Mouse (Mus musculus): ENCODE results near the gene Mpp3. TPM values are rescaled to one million over a fixed set of nuclear protein-coding genes. Genes with fewer than 3 reads are reported as not detected.

Mpp3 gene
- polyA plus RNA-seq, 1 experiment from 2014 or later = 5.7 TPM

DNA sequence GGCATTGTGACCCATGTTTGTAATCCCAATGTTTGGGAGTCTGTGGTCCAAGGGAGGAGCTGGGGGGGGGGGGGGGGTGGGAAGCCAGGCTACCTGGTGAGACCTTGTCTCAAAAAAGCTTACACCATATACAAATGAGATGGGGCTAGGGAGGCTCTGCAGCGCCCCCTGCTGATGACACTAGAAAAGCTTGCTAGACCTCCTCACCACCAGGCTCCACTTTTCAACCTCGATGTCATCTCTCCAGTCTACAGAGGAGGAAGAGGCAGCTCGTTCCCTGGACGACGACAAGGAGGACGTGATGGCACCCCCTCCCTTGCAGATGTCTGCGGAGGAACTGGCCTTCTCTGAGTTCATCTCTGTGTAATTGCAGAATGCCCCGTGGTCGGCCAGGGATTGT is 25.6 kb upstream of the Mpp3 start:
- no peak overlapping the region for H3K4me3 ChIP-seq (ENCODE audit: low read length)
- H3K9ac ChIP-seq (ENCODE audit: low read depth, low read length) = no peak overlapping the region
- no peaks in the 10 kb centered on the region for H3K36me3 ChIP-seq (ENCODE audit: control insufficient read depth, insufficient read depth, low read length)
- ATAC-seq = no peak
- H3K4me2 ChIP-seq (ENCODE audit: low read depth, low read length) = no peak overlapping the region
- 27% methylated on average over 9 of the region's 9 CpGs for WGBS
- H3K4me1 ChIP-seq (ENCODE audit: control insufficient read depth, insufficient read depth, low read length) = no peaks in the 10 kb centered on the region
- no peaks in the 10 kb centered on the region for H3K27me3 ChIP-seq (replicated peaks; ENCODE audit: control insufficient read depth, insufficient read depth, low read length)
- no peaks in the 10 kb centered on the region for H3K9me3 ChIP-seq (ENCODE audit: control insufficient read depth, low read length)
- no peak overlapping the region for H3K27ac ChIP-seq (ENCODE audit: low read length)

DNA sequence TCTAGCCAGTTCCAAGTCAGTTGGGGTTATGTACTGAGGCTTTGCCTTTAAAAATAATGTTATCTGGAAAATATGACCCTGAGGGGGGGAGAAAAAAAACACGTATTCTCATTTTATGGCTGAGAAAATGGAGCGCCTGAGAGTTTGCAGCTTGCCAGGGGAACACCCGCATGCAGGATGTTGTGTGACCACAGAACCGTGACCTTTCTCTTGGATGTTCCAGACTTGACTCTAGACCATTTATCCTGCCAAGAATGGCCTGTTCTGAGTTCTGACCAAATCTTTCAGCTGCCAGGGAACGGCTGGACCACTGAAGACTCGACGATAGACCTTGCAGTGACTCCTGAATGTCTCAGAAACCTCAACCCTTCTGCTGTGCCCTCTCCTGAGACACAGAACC is 24.9 kb upstream of the Mpp3 start:
- Histone ChIP-seq H3K27ac (ENCODE audit: low read length) (no peak overlapping the region), H3K36me3 (ENCODE audit: control insufficient read depth, insufficient read depth, low read length) (no peaks in the 10 kb centered on the region), H3K27me3 (replicated peaks; ENCODE audit: control insufficient read depth, insufficient read depth, low read length) (no peaks in the 10 kb centered on the region), H3K9ac (ENCODE audit: low read depth, low read length) (no peak overlapping the region), H3K9me3 (ENCODE audit: control insufficient read depth, low read length) (no peaks in the 10 kb centered on the region), H3K4me2 (ENCODE audit: low read depth, low read length) (no peak overlapping the region), H3K4me3 (ENCODE audit: low read length) (no peak overlapping the region), H3K4me1 (ENCODE audit: control insufficient read depth, insufficient read depth, low read length) (no peaks in the 10 kb centered on the region)
- ATAC-seq = no peak
- WGBS = 70% methylated on average over 7 of the region's 7 CpGs

- Histone ChIP-seq H3K9me3 (ENCODE audit: control insufficient read depth, low read length) (no peaks in the 10 kb centered on the region), H3K9ac (ENCODE audit: low read depth, low read length) (no peak overlapping the region), H3K4me1 (ENCODE audit: control insufficient read depth, insufficient read depth, low read length) (no peaks in the 10 kb centered on the region), H3K27me3 (replicated peaks; ENCODE audit: control insufficient read depth, insufficient read depth, low read length) (no peaks in the 10 kb centered on the region), H3K4me3 (ENCODE audit: low read length) (no peak overlapping the region), H3K4me2 (ENCODE audit: low read depth, low read length) (no peak overlapping the region), H3K36me3 (ENCODE audit: control insufficient read depth, insufficient read depth, low read length) (no peaks in the 10 kb centered on the region), H3K27ac (ENCODE audit: low read length) (no peak overlapping the region)
- no peak for ATAC-seq
- WGBS = 76% methylated on average over 12 of the region's 12 CpGs
These were observed 24.4 kb upstream of the Mpp3 start for GRCm38 (mm10) chr11:102052697-102053096.

DNA sequence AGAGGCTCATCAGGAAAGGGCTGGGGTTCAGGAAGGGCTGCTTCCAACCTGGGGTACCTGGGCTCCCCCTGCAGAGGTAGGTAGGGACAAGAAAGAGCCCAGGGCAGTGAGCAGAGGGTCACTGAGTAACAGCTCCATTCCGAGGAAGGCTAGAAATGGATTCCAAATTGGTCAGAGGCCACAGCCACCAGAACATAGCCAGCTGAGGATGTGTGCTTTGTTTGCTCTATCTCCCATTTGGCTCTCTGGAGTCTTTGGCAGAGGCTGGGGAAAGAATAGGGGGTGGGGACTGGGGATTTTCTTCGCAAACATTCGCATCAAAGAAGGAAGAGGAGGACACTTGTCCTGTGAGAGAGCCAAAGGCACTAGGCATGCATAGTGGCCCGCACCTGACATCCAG is 23.7 kb upstream of the Mpp3 start:
- H3K27me3 ChIP-seq (replicated peaks; ENCODE audit: control insufficient read depth, insufficient read depth, low read length) = no peaks in the 10 kb centered on the region
- whole genome bisulfite sequencing = 47% methylated on average over 4 of the region's 4 CpGs
- H3K36me3 ChIP-seq (ENCODE audit: control insufficient read depth, insufficient read depth, low read length) = no peaks in the 10 kb centered on the region
- H3K4me2 ChIP-seq (ENCODE audit: low read depth, low read length) = no peak overlapping the region
- H3K9ac ChIP-seq (ENCODE audit: low read depth, low read length) = no peak overlapping the region
- H3K27ac ChIP-seq (ENCODE audit: low read length) = peak overlapping the region; percentile 50; the same call in 1 of the 2 replicates
- ATAC-seq = no peak
- H3K4me3 ChIP-seq (ENCODE audit: low read length) = no peak overlapping the region
- no peaks in the 10 kb centered on the region for H3K9me3 ChIP-seq (ENCODE audit: control insufficient read depth, low read length)
- no peaks in the 10 kb centered on the region for H3K4me1 ChIP-seq (ENCODE audit: control insufficient read depth, insufficient read depth, low read length)

DNA sequence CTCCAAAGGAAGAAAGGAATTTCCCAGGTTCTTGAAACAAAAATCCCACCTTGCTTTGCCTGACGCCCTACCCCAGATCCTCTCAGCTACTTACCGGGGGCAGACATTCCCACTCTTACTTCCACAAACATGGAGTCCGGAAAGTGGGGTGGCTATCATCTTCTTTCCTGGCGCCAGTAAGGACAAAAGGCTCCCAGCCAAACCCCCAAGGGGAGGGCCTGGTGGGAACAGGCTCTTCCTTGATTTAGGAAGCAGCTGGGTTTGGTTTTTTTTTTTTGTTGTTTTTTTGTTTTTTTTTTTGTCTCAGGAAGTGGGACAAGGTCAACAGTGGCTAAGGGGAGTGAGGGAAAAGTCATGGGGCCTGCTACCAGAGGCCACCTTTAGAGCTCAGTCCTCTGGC is 23.3 kb upstream of the Mpp3 start:
- Histone ChIP-seq H3K9me3 (ENCODE audit: control insufficient read depth, low read length) (no peaks in the 10 kb centered on the region), H3K4me1 (ENCODE audit: control insufficient read depth, insufficient read depth, low read length) (no peaks in the 10 kb centered on the region), H3K27me3 (replicated peaks; ENCODE audit: control insufficient read depth, insufficient read depth, low read length) (no peaks in the 10 kb centered on the region), H3K4me3 (ENCODE audit: low read length) (no peak overlapping the region), H3K9ac (ENCODE audit: low read depth, low read length) (no peak overlapping the region), H3K4me2 (ENCODE audit: low read depth, low read length) (no peak overlapping the region), H3K36me3 (ENCODE audit: control insufficient read depth, insufficient read depth, low read length) (no peaks in the 10 kb centered on the region), H3K27ac (ENCODE audit: low read length) (peak overlapping the region; percentile 50; the same call in 1 of the 2 replicates)
- 60% methylated on average over 4 of the region's 4 CpGs for WGBS
- ATAC-seq = no peak

- H3K4me2 ChIP-seq (ENCODE audit: low read depth, low read length) = no peak overlapping the region
- H3K27me3 ChIP-seq (replicated peaks; ENCODE audit: control insufficient read depth, insufficient read depth, low read length) = no peaks in the 10 kb centered on the region
- no peaks in the 10 kb centered on the region for H3K9me3 ChIP-seq (ENCODE audit: control insufficient read depth, low read length)
- no peaks in the 10 kb centered on the region for H3K36me3 ChIP-seq (ENCODE audit: control insufficient read depth, insufficient read depth, low read length)
- 58% methylated on average over 14 of the region's 14 CpGs for WGBS
- no peak overlapping the region for H3K27ac ChIP-seq (ENCODE audit: low read length)
- ATAC-seq = no peak
- H3K9ac ChIP-seq (ENCODE audit: low read depth, low read length) = no peak overlapping the region
- H3K4me3 ChIP-seq (ENCODE audit: low read length) = no peak overlapping the region
- no peaks in the 10 kb centered on the region for H3K4me1 ChIP-seq (ENCODE audit: control insufficient read depth, insufficient read depth, low read length)
These were observed 21.7 kb upstream of the Mpp3 start for GRCm38 (mm10) chr11:102049875-102050482.

GRCm38 (mm10) chr11:102046607-102047006 is 18.3 kb upstream of the Mpp3 start:
- Histone ChIP-seq H3K27ac (ENCODE audit: low read length) (no peak overlapping the region), H3K4me1 (ENCODE audit: control insufficient read depth, insufficient read depth, low read length) (no peaks in the 10 kb centered on the region), H3K4me3 (ENCODE audit: low read length) (no peak overlapping the region), H3K27me3 (replicated peaks; ENCODE audit: control insufficient read depth, insufficient read depth, low read length) (no peaks in the 10 kb centered on the region), H3K9ac (ENCODE audit: low read depth, low read length) (no peak overlapping the region), H3K9me3 (ENCODE audit: control insufficient read depth, low read length) (no peaks in the 10 kb centered on the region), H3K4me2 (ENCODE audit: low read depth, low read length) (no peak overlapping the region), H3K36me3 (ENCODE audit: control insufficient read depth, insufficient read depth, low read length) (no peaks in the 10 kb centered on the region)
- ATAC-seq = no peak
- WGBS = 83% methylated on average over 9 of the region's 9 CpGs

DNA sequence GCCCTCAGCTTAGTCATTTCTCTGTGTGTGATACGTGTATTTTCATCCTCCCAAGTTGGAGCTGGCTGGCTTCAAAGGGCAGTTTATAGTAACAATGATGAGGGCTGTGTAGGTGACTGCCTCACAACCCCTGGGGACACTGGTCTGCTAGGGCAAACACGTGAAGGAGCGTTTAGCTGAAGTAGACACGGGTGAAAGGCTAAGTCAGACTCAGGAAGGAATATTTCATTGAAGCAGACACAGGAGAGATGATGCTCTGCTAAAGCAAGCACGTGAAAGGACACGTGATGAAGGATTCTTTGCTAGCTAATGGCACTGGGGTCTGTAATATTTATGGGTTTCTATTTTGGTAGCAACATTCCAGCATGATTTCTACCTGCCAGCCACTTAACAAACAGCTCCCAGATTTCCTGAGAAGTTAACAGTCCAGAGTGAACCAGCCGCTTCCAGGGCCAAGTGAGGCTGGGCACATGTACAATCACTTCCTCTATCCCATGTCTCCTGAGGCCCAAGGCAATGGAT is 16.5 kb upstream of the Mpp3 start:
- Histone ChIP-seq H3K27ac (ENCODE audit: low read length) (no peak overlapping the region), H3K36me3 (ENCODE audit: control insufficient read depth, insufficient read depth, low read length) (no peaks in the 10 kb centered on the region), H3K4me2 (ENCODE audit: low read depth, low read length) (no peak overlapping the region), H3K4me3 (ENCODE audit: low read length) (no peak overlapping the region), H3K4me1 (ENCODE audit: control insufficient read depth, insufficient read depth, low read length) (peaks cover 3% of the 10 kb centered on the region; the same call in 1 of the 2 replicates), H3K9me3 (ENCODE audit: control insufficient read depth, low read length) (no peaks in the 10 kb centered on the region), H3K9ac (ENCODE audit: low read depth, low read length) (no peak overlapping the region), H3K27me3 (replicated peaks; ENCODE audit: control insufficient read depth, insufficient read depth, low read length) (no peaks in the 10 kb centered on the region)
- WGBS = 82% methylated on average over 7 of the region's 7 CpGs
- no peak for ATAC-seq

DNA sequence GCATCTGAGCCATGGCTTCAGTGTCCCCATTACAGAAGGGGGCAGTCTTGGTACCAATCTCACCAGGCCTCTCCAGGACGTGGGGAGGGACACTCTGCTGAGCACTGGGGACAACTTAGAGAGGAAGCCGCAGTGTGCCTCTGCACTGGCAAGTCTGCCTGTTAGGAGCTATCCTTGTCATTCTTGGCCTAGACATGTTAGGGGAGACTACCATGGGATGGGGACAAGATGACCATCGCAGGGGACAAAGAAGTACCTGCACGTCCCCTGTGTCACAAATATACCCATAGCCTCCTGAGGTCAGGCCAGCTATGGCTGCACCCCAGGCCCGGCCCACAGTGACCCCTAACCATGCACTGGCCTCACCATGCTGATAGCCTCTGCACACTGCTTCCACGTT is 15.1 kb upstream of the Mpp3 start:
- Histone ChIP-seq H3K4me3 (ENCODE audit: low read length) (no peak overlapping the region), H3K27me3 (replicated peaks; ENCODE audit: control insufficient read depth, insufficient read depth, low read length) (no peaks in the 10 kb centered on the region), H3K36me3 (ENCODE audit: control insufficient read depth, insufficient read depth, low read length) (no peaks in the 10 kb centered on the region), H3K4me1 (ENCODE audit: control insufficient read depth, insufficient read depth, low read length) (peaks cover 6% of the 10 kb centered on the region; the same call in 1 of the 2 replicates), H3K4me2 (ENCODE audit: low read depth, low read length) (no peak overlapping the region), H3K9me3 (ENCODE audit: control insufficient read depth, low read length) (no peaks in the 10 kb centered on the region), H3K9ac (ENCODE audit: low read depth, low read length) (no peak overlapping the region), H3K27ac (ENCODE audit: low read length) (no peak overlapping the region)
- 88% methylated on average over 6 of the region's 6 CpGs for WGBS
- no peak for ATAC-seq

DNA sequence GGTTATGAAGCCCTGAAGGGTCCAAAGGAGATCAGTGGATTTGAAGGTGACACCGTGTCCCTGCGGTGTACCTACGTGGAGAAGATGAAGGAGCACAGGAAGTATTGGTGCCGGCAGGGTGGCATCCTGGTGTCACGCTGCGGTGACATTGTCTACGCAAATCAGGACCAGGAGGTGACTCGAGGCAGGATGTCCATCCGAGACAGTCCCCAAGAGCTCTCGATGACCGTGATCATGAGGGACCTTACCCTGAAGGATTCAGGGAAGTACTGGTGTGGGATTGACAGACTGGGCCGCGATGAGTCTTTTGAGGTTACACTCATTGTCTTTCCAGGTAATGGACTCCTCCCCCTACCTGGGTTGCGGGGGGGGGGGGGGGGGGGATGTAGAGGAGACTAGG is 14.7 kb upstream of the Mpp3 start:
- H3K9me3 ChIP-seq (ENCODE audit: control insufficient read depth, low read length) = no peaks in the 10 kb centered on the region
- ATAC-seq = no peak
- no peak overlapping the region for H3K27ac ChIP-seq (ENCODE audit: low read length)
- H3K4me3 ChIP-seq (ENCODE audit: low read length) = no peak overlapping the region
- no peaks in the 10 kb centered on the region for H3K27me3 ChIP-seq (replicated peaks; ENCODE audit: control insufficient read depth, insufficient read depth, low read length)
- WGBS = 92% methylated on average over 13 of the region's 14 CpGs
- no peak overlapping the region for H3K4me2 ChIP-seq (ENCODE audit: low read depth, low read length)
- H3K36me3 ChIP-seq (ENCODE audit: control insufficient read depth, insufficient read depth, low read length) = no peaks in the 10 kb centered on the region
- peaks cover 6% of the 10 kb centered on the region; the same call in 1 of the 2 replicates for H3K4me1 ChIP-seq (ENCODE audit: control insufficient read depth, insufficient read depth, low read length)
- no peak overlapping the region for H3K9ac ChIP-seq (ENCODE audit: low read depth, low read length)
